Mouse (Mus musculus): Measurements from ENCODE around the gene C1rb. TPM values are rescaled to one million over a fixed set of nuclear protein-coding genes. Genes with fewer than 3 reads are reported as not detected.
A peak's percentile ranks its signal among the peaks of the same experiment; 100 is the strongest.
"Not testable (repeated sequence)": the region's sequence is repeated elsewhere in the genome, so short reads cannot be mapped to it uniquely, and the experiment has no call there.

The C1rb gene
- polyA plus RNA-seq (2015; fragmentation: Nextera tagmentation; extraction: Ambion mirVana), result not detected in 2 replicates

- Histone ChIP-seq H3K27me3 (replicated peaks; ENCODE audit: control insufficient read depth, insufficient read depth, low read length) (no peaks in the 10 kb centered on the region), H3K9me3 (ENCODE audit: control insufficient read depth, low read length) (no peaks in the 10 kb centered on the region), H3K27ac (ENCODE audit: low read length) (no peak within 1 kb of the TSS), H3K9ac (ENCODE audit: low read depth, low read length) (no peak within 1 kb of the TSS), H3K4me3 (ENCODE audit: low read length) (no peak within 1 kb of the TSS), H3K4me2 (ENCODE audit: low read depth, low read length) (no peak within 1 kb of the TSS), H3K36me3 (ENCODE audit: control insufficient read depth, insufficient read depth, low read length) (no peaks in the 10 kb centered on the region), H3K4me1 (ENCODE audit: control insufficient read depth, insufficient read depth, low read length) (no peaks in the 10 kb centered on the region)
- no peak for ATAC-seq
- 4% methylated on average over 8 of the region's 8 CpGs for WGBS
Observed at GRCm38 (mm10) chr6:124570026-124570425, at the start of gene C1rb. Gene C1rb, plus strand, starts transcription at chr6:124570294.

GRCm38 (mm10) chr6:124522082-124522481, 48.0 kb upstream of the C1rb start:
- H3K9ac ChIP-seq (ENCODE audit: low read depth, low read length); H3K27me3 ChIP-seq (replicated peaks; ENCODE audit: control insufficient read depth, insufficient read depth, low read length); H3K27ac ChIP-seq (ENCODE audit: low read length); H3K36me3 ChIP-seq (ENCODE audit: control insufficient read depth, insufficient read depth, low read length); H3K9me3 ChIP-seq (ENCODE audit: control insufficient read depth, low read length); H3K4me3 ChIP-seq (ENCODE audit: low read length); H3K4me2 ChIP-seq (ENCODE audit: low read depth, low read length); H3K4me1 ChIP-seq (ENCODE audit: control insufficient read depth, insufficient read depth, low read length); ATAC-seq: not testable (repeated sequence)
- WGBS, result 79% methylated on average over 7 of the region's 7 CpGs

GRCm38 (mm10) chr6:124527881-124528280, 42.2 kb upstream of the C1rb start:
- Histone ChIP-seq H3K9me3 (ENCODE audit: control insufficient read depth, low read length) (no peaks in the 10 kb centered on the region), H3K27me3 (replicated peaks; ENCODE audit: control insufficient read depth, insufficient read depth, low read length) (no peaks in the 10 kb centered on the region), H3K36me3 (ENCODE audit: control insufficient read depth, insufficient read depth, low read length) (no peaks in the 10 kb centered on the region), H3K9ac (ENCODE audit: low read depth, low read length) (no peak overlapping the region), H3K4me1 (ENCODE audit: control insufficient read depth, insufficient read depth, low read length) (no peaks in the 10 kb centered on the region), H3K4me2 (ENCODE audit: low read depth, low read length) (no peak overlapping the region), H3K4me3 (ENCODE audit: low read length) (no peak overlapping the region), H3K27ac (ENCODE audit: low read length) (peak overlapping the region; percentile 66; the same call in 1 of the 2 replicates)
- WGBS, result 59% methylated on average over 3 of the region's 3 CpGs
- ATAC-seq, result peak; percentile 90

- Histone ChIP-seq H3K27me3 (replicated peaks; ENCODE audit: control insufficient read depth, insufficient read depth, low read length) (no peaks in the 10 kb centered on the region), H3K9me3 (ENCODE audit: control insufficient read depth, low read length) (no peaks in the 10 kb centered on the region), H3K4me3 (ENCODE audit: low read length) (no peak overlapping the region), H3K27ac (ENCODE audit: low read length) (no peak overlapping the region), H3K4me1 (ENCODE audit: control insufficient read depth, insufficient read depth, low read length) (no peaks in the 10 kb centered on the region), H3K4me2 (ENCODE audit: low read depth, low read length) (no peak overlapping the region), H3K36me3 (ENCODE audit: control insufficient read depth, insufficient read depth, low read length) (no peaks in the 10 kb centered on the region), H3K9ac (ENCODE audit: low read depth, low read length) (no peak overlapping the region)
- ATAC-seq, result peak; percentile 68
- 78% methylated on average over 8 of the region's 8 CpGs for WGBS
Observed at GRCm38 (mm10) chr6:124531077-124531476, 39.0 kb upstream of the C1rb start.

- not testable (repeated sequence) for H3K9ac ChIP-seq (ENCODE audit: low read depth, low read length); H3K27me3 ChIP-seq (replicated peaks; ENCODE audit: control insufficient read depth, insufficient read depth, low read length); H3K27ac ChIP-seq (ENCODE audit: low read length); H3K36me3 ChIP-seq (ENCODE audit: control insufficient read depth, insufficient read depth, low read length); H3K4me3 ChIP-seq (ENCODE audit: low read length); ATAC-seq; H3K4me2 ChIP-seq (ENCODE audit: low read depth, low read length); H3K4me1 ChIP-seq (ENCODE audit: control insufficient read depth, insufficient read depth, low read length); H3K9me3 ChIP-seq (ENCODE audit: control insufficient read depth, low read length)
- WGBS, result 69% methylated on average over 8 of the region's 8 CpGs
Observed at GRCm38 (mm10) chr6:124536125-124536829, 33.8 kb upstream of the C1rb start.

GRCm38 (mm10) chr6:124541176-124541575, 28.9 kb upstream of the C1rb start:
- H3K4me3 ChIP-seq (ENCODE audit: low read length); H3K36me3 ChIP-seq (ENCODE audit: control insufficient read depth, insufficient read depth, low read length); H3K27me3 ChIP-seq (replicated peaks; ENCODE audit: control insufficient read depth, insufficient read depth, low read length); ATAC-seq; H3K4me1 ChIP-seq (ENCODE audit: control insufficient read depth, insufficient read depth, low read length); H3K27ac ChIP-seq (ENCODE audit: low read length); H3K4me2 ChIP-seq (ENCODE audit: low read depth, low read length); H3K9ac ChIP-seq (ENCODE audit: low read depth, low read length); H3K9me3 ChIP-seq (ENCODE audit: control insufficient read depth, low read length): not testable (repeated sequence)
- 83% methylated on average over 2 of the region's 2 CpGs for WGBS

GRCm38 (mm10) chr6:124542284-124542683, 27.8 kb upstream of the C1rb start, which contains the start of gene C1s1:
Gene C1s1, minus strand, starts transcription at chr6:124542359.
- not testable (repeated sequence) for H3K9me3 ChIP-seq (ENCODE audit: control insufficient read depth, low read length); H3K9ac ChIP-seq (ENCODE audit: low read depth, low read length); H3K4me1 ChIP-seq (ENCODE audit: control insufficient read depth, insufficient read depth, low read length); H3K4me2 ChIP-seq (ENCODE audit: low read depth, low read length); H3K36me3 ChIP-seq (ENCODE audit: control insufficient read depth, insufficient read depth, low read length); H3K27ac ChIP-seq (ENCODE audit: low read length); H3K4me3 ChIP-seq (ENCODE audit: low read length); H3K27me3 ChIP-seq (replicated peaks; ENCODE audit: control insufficient read depth, insufficient read depth, low read length)
- ATAC-seq, result peak; percentile 73
- 0% methylated on average over 1 of the region's 1 CpGs for WGBS

GRCm38 (mm10) chr6:124544466-124544865, 25.6 kb upstream of the C1rb start:
- no peaks in the 10 kb centered on the region for H3K4me1 ChIP-seq (ENCODE audit: control insufficient read depth, insufficient read depth, low read length)
- no peaks in the 10 kb centered on the region for H3K9me3 ChIP-seq (ENCODE audit: control insufficient read depth, low read length)
- H3K27ac ChIP-seq (ENCODE audit: low read length), result no peak overlapping the region
- 81% methylated on average over 5 of the region's 6 CpGs for WGBS
- H3K36me3 ChIP-seq (ENCODE audit: control insufficient read depth, insufficient read depth, low read length), result no peaks in the 10 kb centered on the region
- H3K4me3 ChIP-seq (ENCODE audit: low read length), result no peak overlapping the region
- no peak overlapping the region for H3K9ac ChIP-seq (ENCODE audit: low read depth, low read length)
- ATAC-seq, result no peak
- H3K4me2 ChIP-seq (ENCODE audit: low read depth, low read length), result no peak overlapping the region
- H3K27me3 ChIP-seq (replicated peaks; ENCODE audit: control insufficient read depth, insufficient read depth, low read length), result no peaks in the 10 kb centered on the region

GRCm38 (mm10) chr6:124545425-124545824, 24.7 kb upstream of the C1rb start:
- H3K36me3 ChIP-seq (ENCODE audit: control insufficient read depth, insufficient read depth, low read length), result no peaks in the 10 kb centered on the region
- ATAC-seq, result no peak
- H3K27ac ChIP-seq (ENCODE audit: low read length), result no peak overlapping the region
- no peak overlapping the region for H3K4me2 ChIP-seq (ENCODE audit: low read depth, low read length)
- H3K9me3 ChIP-seq (ENCODE audit: control insufficient read depth, low read length), result no peaks in the 10 kb centered on the region
- no peak overlapping the region for H3K4me3 ChIP-seq (ENCODE audit: low read length)
- H3K9ac ChIP-seq (ENCODE audit: low read depth, low read length), result no peak overlapping the region
- no peaks in the 10 kb centered on the region for H3K4me1 ChIP-seq (ENCODE audit: control insufficient read depth, insufficient read depth, low read length)
- no peaks in the 10 kb centered on the region for H3K27me3 ChIP-seq (replicated peaks; ENCODE audit: control insufficient read depth, insufficient read depth, low read length)
- 90% methylated on average over 2 of the region's 2 CpGs for WGBS

- not testable (repeated sequence) for H3K9ac ChIP-seq (ENCODE audit: low read depth, low read length); H3K4me3 ChIP-seq (ENCODE audit: low read length); H3K4me2 ChIP-seq (ENCODE audit: low read depth, low read length); H3K4me1 ChIP-seq (ENCODE audit: control insufficient read depth, insufficient read depth, low read length); H3K27me3 ChIP-seq (replicated peaks; ENCODE audit: control insufficient read depth, insufficient read depth, low read length); H3K36me3 ChIP-seq (ENCODE audit: control insufficient read depth, insufficient read depth, low read length); H3K27ac ChIP-seq (ENCODE audit: low read length); ATAC-seq; H3K9me3 ChIP-seq (ENCODE audit: control insufficient read depth, low read length)
- WGBS, result 91% methylated on average over 3 of the region's 3 CpGs
Observed at GRCm38 (mm10) chr6:124547979-124548378, 22.1 kb upstream of the C1rb start.

All from intestine, embryonic 16.5 days (tissue).